Mouse (Mus musculus): ENCODE measurements around the gene Brf1.

DNA sequence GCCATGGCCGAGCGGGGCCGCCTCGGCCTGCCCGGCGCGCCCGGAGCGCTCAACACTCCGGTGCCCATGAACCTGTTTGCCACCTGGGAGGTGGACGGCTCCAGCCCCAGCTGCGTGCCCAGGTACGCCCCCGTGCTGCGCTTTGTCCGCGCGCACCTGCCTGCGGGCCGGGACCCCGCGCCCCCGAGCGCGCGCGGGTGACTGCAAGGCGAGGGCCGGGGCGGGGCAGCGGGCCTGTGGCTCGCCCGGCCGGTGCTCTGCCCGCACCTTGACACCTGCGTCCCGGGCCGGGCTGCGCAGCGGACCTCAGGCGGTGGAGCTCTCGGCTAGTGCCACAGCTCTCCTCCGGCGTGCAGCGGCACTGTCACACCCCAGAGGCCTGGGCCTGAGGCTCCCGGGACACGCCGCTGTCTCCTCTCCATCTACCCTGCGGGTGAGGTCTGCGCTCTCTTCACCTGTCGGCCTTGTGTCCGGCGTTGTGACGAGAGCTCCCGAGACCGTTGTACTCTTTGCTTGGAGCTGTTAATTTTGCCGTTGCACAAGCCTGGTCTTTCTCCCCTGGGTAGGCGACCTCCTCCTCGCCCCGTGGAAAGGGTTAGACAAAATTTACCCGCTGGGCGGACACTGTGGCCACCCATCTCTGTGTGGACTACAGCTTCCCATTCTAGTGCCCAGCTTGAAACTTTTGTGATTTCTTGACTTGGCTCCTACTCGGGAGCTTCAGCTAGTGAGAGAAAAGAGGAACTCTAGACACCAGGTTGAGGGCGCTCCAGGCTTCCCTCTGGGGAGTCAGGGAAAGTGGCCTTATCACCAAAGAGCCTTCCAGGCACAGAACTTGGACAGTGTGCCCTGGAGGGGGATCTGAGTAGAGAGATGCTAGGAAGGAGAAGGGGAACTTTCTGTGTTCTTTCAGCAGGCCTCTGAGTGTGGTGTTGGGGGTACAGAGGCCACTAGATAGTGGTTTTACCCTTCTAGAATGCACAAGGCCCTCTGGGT is 14.4 kb upstream of the Brf1 start:
- no peak for TF ChIP-seq POLR2A (IDR thresholded peaks at IDR 0.05; ENCODE audit: borderline replicate concordance, low read depth, low read length)
- no peak for TF ChIP-seq CTCF (IDR thresholded peaks at IDR 0.05; ENCODE audit: low read depth, low read length)

Measured in bone marrow macrophage, adult 2 months (primary cell).